Mouse (Mus musculus): ENCODE measurements around the gene Rab4a. TPM values are rescaled to one million over a fixed set of nuclear protein-coding genes. Genes with fewer than 3 reads are reported as not detected.

Rab4a gene
- polyA plus RNA-seq, 1 experiment: 8.9 TPM

DNA sequence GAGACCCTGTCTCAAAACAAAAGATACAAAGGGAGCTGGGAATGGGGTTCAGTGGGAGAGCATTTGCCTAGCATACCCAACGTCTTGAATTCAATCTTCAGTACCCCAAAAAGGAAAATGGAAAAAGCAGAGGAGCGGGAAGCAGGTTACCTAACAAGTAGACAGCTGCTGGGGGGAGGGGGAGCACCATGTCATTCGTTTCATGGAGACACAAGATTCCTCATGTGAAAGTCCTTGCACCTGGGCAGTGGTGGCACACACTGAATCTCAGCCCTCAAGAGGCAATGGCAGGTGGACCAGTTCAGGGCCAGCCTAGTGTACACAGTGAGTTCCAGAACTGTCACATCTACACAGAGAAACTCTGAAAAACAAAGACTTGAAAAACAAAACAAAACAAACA lies 51.6 kb downstream of the Rab4a start:
- Histone ChIP-seq H3K27ac (ENCODE audit: control insufficient read depth, insufficient read depth, low read depth, low read length) (no peak overlapping the region), H3K27me3 (ENCODE audit: control insufficient read depth, insufficient read depth, low read length) (peaks cover 9% of the 10 kb centered on the region), H3K4me1 (ENCODE audit: control insufficient read depth, insufficient read depth, low read length) (peaks cover 7% of the 10 kb centered on the region), H3K4me3 (ENCODE audit: control insufficient read depth, low read depth, low read length) (peak overlapping the region; percentile 92), H3K36me3 (ENCODE audit: control insufficient read depth, insufficient read depth, low read length) (no peaks in the 10 kb centered on the region)
- TF ChIP-seq CTCF (IDR thresholded peaks at IDR 0.05; ENCODE audit: control insufficient read depth, insufficient read depth, insufficient replicate concordance, low read depth, low read length): no peak
- no peak for TF ChIP-seq POLR2A (IDR thresholded peaks at IDR 0.05; ENCODE audit: control insufficient read depth, low read depth, low read length)

GRCm38 (mm10) chr8:123858574-123858940 lies 52.8 kb downstream of the Rab4a start:
- Histone ChIP-seq H3K36me3 (ENCODE audit: control insufficient read depth, insufficient read depth, low read length) (no peaks in the 10 kb centered on the region), H3K4me1 (ENCODE audit: control insufficient read depth, insufficient read depth, low read length) (peaks cover 7% of the 10 kb centered on the region), H3K4me3 (ENCODE audit: control insufficient read depth, low read depth, low read length) (peak overlapping the region; percentile 92), H3K27me3 (ENCODE audit: control insufficient read depth, insufficient read depth, low read length) (peaks cover 9% of the 10 kb centered on the region), H3K27ac (ENCODE audit: control insufficient read depth, insufficient read depth, low read depth, low read length) (no peak overlapping the region)
- peak; percentile 27; the same call in 1 of the 2 replicates for TF ChIP-seq POLR2A (IDR thresholded peaks at IDR 0.05; ENCODE audit: control insufficient read depth, low read depth, low read length)
- TF ChIP-seq CTCF (IDR thresholded peaks at IDR 0.05; ENCODE audit: control insufficient read depth, insufficient read depth, insufficient replicate concordance, low read depth, low read length): no peak

GRCm38 (mm10) chr8:123858941-123859647 lies 53.3 kb downstream of the Rab4a start:
- peak overlapping the region; percentile 92 for H3K4me3 ChIP-seq (ENCODE audit: control insufficient read depth, low read depth, low read length)
- TF ChIP-seq POLR2A (IDR thresholded peaks at IDR 0.05; ENCODE audit: control insufficient read depth, low read depth, low read length): peak; percentile 3; the same call in 1 of the 2 replicates
- no peak for TF ChIP-seq CTCF (IDR thresholded peaks at IDR 0.05; ENCODE audit: control insufficient read depth, insufficient read depth, insufficient replicate concordance, low read depth, low read length)
- H3K27me3 ChIP-seq (ENCODE audit: control insufficient read depth, insufficient read depth, low read length): peaks cover 9% of the 10 kb centered on the region
- H3K27ac ChIP-seq (ENCODE audit: control insufficient read depth, insufficient read depth, low read depth, low read length): peak overlapping the region; percentile 56; the same call in 1 of the 2 replicates
- H3K36me3 ChIP-seq (ENCODE audit: control insufficient read depth, insufficient read depth, low read length): no peaks in the 10 kb centered on the region
- peaks cover 7% of the 10 kb centered on the region for H3K4me1 ChIP-seq (ENCODE audit: control insufficient read depth, insufficient read depth, low read length)

- TF ChIP-seq POLR2A (IDR thresholded peaks at IDR 0.05; ENCODE audit: control insufficient read depth, low read depth, low read length) (peak; percentile 48; the same call in 1 of the 2 replicates), CTCF (IDR thresholded peaks at IDR 0.05; ENCODE audit: control insufficient read depth, insufficient read depth, insufficient replicate concordance, low read depth, low read length) (no peak)
- Histone ChIP-seq H3K27me3 (ENCODE audit: control insufficient read depth, insufficient read depth, low read length) (peaks cover 9% of the 10 kb centered on the region), H3K4me1 (ENCODE audit: control insufficient read depth, insufficient read depth, low read length) (peaks cover 7% of the 10 kb centered on the region), H3K36me3 (ENCODE audit: control insufficient read depth, insufficient read depth, low read length) (no peaks in the 10 kb centered on the region), H3K27ac (ENCODE audit: control insufficient read depth, insufficient read depth, low read depth, low read length) (peak within 1 kb of the TSS; percentile 56; the same call in 1 of the 2 replicates), H3K4me3 (ENCODE audit: control insufficient read depth, low read depth, low read length) (peak within 1 kb of the TSS; percentile 92)
Measured at GRCm38 (mm10) chr8:123859648-123860259, 54.0 kb downstream of the Rab4a start, which contains the start of gene Ccsap. Gene Ccsap, minus strand, starts transcription at chr8:123860209.

DNA sequence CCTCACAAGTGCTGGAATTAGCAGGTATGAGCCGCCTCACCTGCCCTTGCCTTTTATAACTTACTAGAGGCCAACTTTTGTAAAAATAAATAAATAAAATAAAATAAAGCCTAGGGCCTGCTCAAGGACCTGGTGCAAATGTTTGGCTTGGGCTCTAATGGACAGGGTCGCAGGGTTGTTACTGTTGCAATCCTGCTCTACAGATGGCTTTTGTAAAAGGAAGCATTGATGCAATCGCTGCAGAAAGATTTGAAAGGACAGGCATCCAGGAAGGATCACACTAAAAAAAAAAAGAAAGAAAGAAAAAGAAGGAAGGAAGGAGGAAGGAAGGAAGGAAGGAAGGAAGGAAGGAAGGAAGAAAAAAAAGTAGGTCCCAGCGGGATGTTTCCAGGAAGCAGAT lies 54.6 kb downstream of the Rab4a start:
- H3K27me3 ChIP-seq (ENCODE audit: control insufficient read depth, insufficient read depth, low read length): peaks cover 9% of the 10 kb centered on the region
- TF ChIP-seq CTCF (IDR thresholded peaks at IDR 0.05; ENCODE audit: control insufficient read depth, insufficient read depth, insufficient replicate concordance, low read depth, low read length) (no peak), POLR2A (IDR thresholded peaks at IDR 0.05; ENCODE audit: control insufficient read depth, low read depth, low read length) (no peak)
- no peak overlapping the region for H3K27ac ChIP-seq (ENCODE audit: control insufficient read depth, insufficient read depth, low read depth, low read length)
- H3K4me3 ChIP-seq (ENCODE audit: control insufficient read depth, low read depth, low read length): peak overlapping the region; percentile 92
- H3K4me1 ChIP-seq (ENCODE audit: control insufficient read depth, insufficient read depth, low read length): peaks cover 7% of the 10 kb centered on the region
- H3K36me3 ChIP-seq (ENCODE audit: control insufficient read depth, insufficient read depth, low read length): no peaks in the 10 kb centered on the region

DNA sequence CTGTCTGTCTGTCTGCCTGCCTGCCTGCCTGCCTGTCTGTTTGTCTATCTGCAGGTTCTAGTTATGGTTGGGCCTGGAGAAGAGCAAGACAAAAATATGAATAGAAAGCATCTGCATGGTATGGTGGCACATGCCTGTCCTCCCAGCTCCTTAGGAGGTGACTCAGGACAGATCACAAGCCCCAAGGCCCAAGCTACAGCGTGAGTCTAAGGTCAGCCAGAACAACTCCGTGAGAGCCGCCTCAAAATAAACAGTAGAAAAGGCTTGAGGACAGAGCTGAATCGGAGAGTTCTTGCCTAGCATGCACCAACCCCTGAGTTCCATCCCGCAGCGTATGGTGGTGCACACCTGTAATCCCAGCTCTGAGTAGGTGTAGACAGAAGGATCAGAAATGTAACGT lies 60.0 kb downstream of the Rab4a start:
- Histone ChIP-seq H3K4me1 (ENCODE audit: control insufficient read depth, insufficient read depth, low read length) (no peaks in the 10 kb centered on the region), H3K27me3 (ENCODE audit: control insufficient read depth, insufficient read depth, low read length) (no peaks in the 10 kb centered on the region), H3K36me3 (ENCODE audit: control insufficient read depth, insufficient read depth, low read length) (no peaks in the 10 kb centered on the region), H3K4me3 (ENCODE audit: control insufficient read depth, low read depth, low read length) (no peak overlapping the region), H3K27ac (ENCODE audit: control insufficient read depth, insufficient read depth, low read depth, low read length) (no peak overlapping the region)
- TF ChIP-seq POLR2A (IDR thresholded peaks at IDR 0.05; ENCODE audit: control insufficient read depth, low read depth, low read length) (no peak), CTCF (IDR thresholded peaks at IDR 0.05; ENCODE audit: control insufficient read depth, insufficient read depth, insufficient replicate concordance, low read depth, low read length) (no peak)

DNA sequence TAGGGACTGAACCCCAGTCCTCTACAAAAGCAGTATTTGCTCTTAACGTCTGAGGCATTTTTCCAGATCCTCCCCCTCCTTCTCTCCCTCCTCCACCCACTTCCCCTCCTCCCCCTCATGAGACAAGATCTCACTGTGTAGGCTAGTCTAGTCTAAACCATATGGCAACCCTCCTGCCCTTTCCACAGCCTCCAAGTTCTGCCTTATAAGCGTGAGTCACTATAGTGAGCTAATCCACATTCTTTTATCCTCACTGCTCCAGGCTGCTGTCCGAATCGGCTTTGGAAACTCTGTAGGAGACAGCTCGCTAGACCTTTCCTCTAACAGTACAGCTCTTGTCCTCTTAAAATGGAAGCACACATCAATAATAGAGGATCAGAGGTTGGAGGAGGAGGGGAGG lies 61.2 kb downstream of the Rab4a start:
- H3K4me1 ChIP-seq (ENCODE audit: control insufficient read depth, insufficient read depth, low read length): no peaks in the 10 kb centered on the region
- H3K36me3 ChIP-seq (ENCODE audit: control insufficient read depth, insufficient read depth, low read length): no peaks in the 10 kb centered on the region
- TF ChIP-seq POLR2A (IDR thresholded peaks at IDR 0.05; ENCODE audit: control insufficient read depth, low read depth, low read length): no peak
- no peaks in the 10 kb centered on the region for H3K27me3 ChIP-seq (ENCODE audit: control insufficient read depth, insufficient read depth, low read length)
- no peak overlapping the region for H3K27ac ChIP-seq (ENCODE audit: control insufficient read depth, insufficient read depth, low read depth, low read length)
- H3K4me3 ChIP-seq (ENCODE audit: control insufficient read depth, low read depth, low read length): no peak overlapping the region
